ENCODE assay signal across 10 mouse cellular contexts in the genomic region with DNA sequence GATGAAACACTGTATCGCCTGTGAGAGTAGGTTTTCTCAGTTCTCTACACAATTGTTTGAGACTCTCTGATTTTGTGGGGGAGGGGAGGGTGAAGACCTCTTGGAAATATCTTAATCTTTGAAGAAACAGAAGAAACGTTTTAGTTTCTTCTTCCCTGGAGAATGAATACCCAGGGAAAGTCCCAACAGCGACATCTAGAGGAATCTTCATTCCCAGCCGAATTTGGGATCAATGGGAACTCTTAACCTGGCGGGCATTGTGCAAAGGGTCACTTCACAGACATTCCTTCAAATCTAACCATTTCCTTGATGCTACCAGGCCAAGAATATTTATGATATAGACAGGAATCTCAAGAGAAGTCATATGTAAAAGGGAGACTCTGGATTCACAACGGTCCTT. TPM values are rescaled to one million over a fixed set of nuclear protein-coding genes. Genes with fewer than 3 reads are reported as not detected.
DNase-seq lines count a peak whose midpoint lies in the region; ATAC-seq and TF ChIP-seq lines count a peak whose summit lies in the region.
"Had no signal": no experiment of that assay in that cellular context is flagged by ENCODE, and none has a peak within 500 bp of the region (broad histone marks: within the 10 kb centered on the region; RNA-seq: fewer than 3 reads in every experiment).

No protein-coding gene starts in this region.

- no peaks in the 10 kb centered on the region for H3K9me3 ChIP-seq in forebrain, embryonic 10.5 days
- no peaks in the 10 kb centered on the region for H3K9me3 ChIP-seq in forebrain, embryonic 11.5 days (ENCODE audit: control insufficient read depth, low read length)
- H3K9me3 ChIP-seq in liver, embryonic 14.5 days (ENCODE audit: control insufficient read depth, low read length) = no peaks in the 10 kb centered on the region
- no peaks in the 10 kb centered on the region for H3K9me3 ChIP-seq in liver, embryonic 11.5 days (ENCODE audit: control insufficient read depth, low read length)
- H3K9me3 ChIP-seq: embryonic facial prominence, embryonic 15.5 days had no signal

- peak; percentile 16 for DNase-seq in forebrain, embryonic 10.5 days (ENCODE audit: extremely low spot score, low spot score)
- DNase-seq in forebrain, embryonic 11.5 days (ENCODE audit: low spot score) = no peak
- DNase-seq in liver, embryonic 14.5 days (ENCODE audit: low read depth in 3 of 3, low spot score in 3 of 3) = no peak
- DNase-seq in liver, embryonic 11.5 days (ENCODE audit: low spot score) = no peak
- peak; percentile 27 to 42 for DNase-seq in layer of hippocampus, adult 2 months (ENCODE audit: low spot score in 2 of 2)
- DNase-seq in testis, postnatal 14 days (ENCODE audit: low spot score) = peak; percentile 32

- no peak overlapping the region for H3K4me3 ChIP-seq in forebrain, embryonic 10.5 days
- no peak overlapping the region for H3K4me3 ChIP-seq in forebrain, embryonic 11.5 days (ENCODE audit: low read depth, low read length)
- H3K4me3 ChIP-seq in liver, embryonic 14.5 days (ENCODE audit: insufficient read depth in 1 of 2, low read depth in 2 of 2, low read length in 2 of 2) = no peak overlapping the region
- no peak overlapping the region for H3K4me3 ChIP-seq in liver, embryonic 11.5 days (ENCODE audit: low read depth, low read length)
- H3K4me3 ChIP-seq in cortical plate, adult 2 months (ENCODE audit: insufficient read depth, low read length) = no peak overlapping the region
- no peak overlapping the region for H3K4me3 ChIP-seq in layer of hippocampus, adult 2 months
- H3K4me3 ChIP-seq: embryonic facial prominence, embryonic 15.5 days had no signal

- no peaks in the 10 kb centered on the region for H3K4me1 ChIP-seq in forebrain, embryonic 10.5 days
- H3K4me1 ChIP-seq in forebrain, embryonic 11.5 days (replicated peaks; ENCODE audit: control insufficient read depth, insufficient read depth, low read length) = no peaks in the 10 kb centered on the region
- no peaks in the 10 kb centered on the region for H3K4me1 ChIP-seq in liver, embryonic 14.5 days (replicated peaks; ENCODE audit: control insufficient read depth in 2 of 2, insufficient read depth in 2 of 2, low read length in 1 of 2)
- H3K4me1 ChIP-seq in liver, embryonic 11.5 days (replicated peaks; ENCODE audit: control insufficient read depth, insufficient read depth, low read length) = no peaks in the 10 kb centered on the region
- no peaks in the 10 kb centered on the region for H3K4me1 ChIP-seq in cortical plate, adult 2 months (ENCODE audit: control insufficient read depth, insufficient read depth, low read length)
- H3K4me1 ChIP-seq: embryonic facial prominence, embryonic 15.5 days had no signal

- H3K27me3 ChIP-seq in forebrain, embryonic 10.5 days (ENCODE audit: poor library complexity, severe bottlenecking) = no peaks in the 10 kb centered on the region
- H3K27me3 ChIP-seq in forebrain, embryonic 11.5 days (ENCODE audit: control insufficient read depth, insufficient read depth, low read length) = no peaks in the 10 kb centered on the region
- H3K27me3 ChIP-seq in liver, embryonic 14.5 days (ENCODE audit: control insufficient read depth, insufficient read depth, low read length) = no peaks in the 10 kb centered on the region
- no peaks in the 10 kb centered on the region for H3K27me3 ChIP-seq in liver, embryonic 11.5 days (replicated peaks; ENCODE audit: control insufficient read depth, insufficient read depth, low read length)
- H3K27me3 ChIP-seq: embryonic facial prominence, embryonic 15.5 days had no signal

- WGBS in forebrain, embryonic 10.5 days = 27% methylated on average over 6 of the region's 6 CpGs
- WGBS in forebrain, embryonic 11.5 days = 31% methylated on average over 6 of the region's 6 CpGs
- WGBS in liver, embryonic 14.5 days (ENCODE audit: insufficient replicate concordance) = 29% methylated on average over 6 of the region's 6 CpGs
- WGBS in liver, embryonic 11.5 days = 30% methylated on average over 6 of the region's 6 CpGs

- ATAC-seq in forebrain, embryonic 11.5 days (replicated peaks; ENCODE audit: low FRiP score) = no peak
- ATAC-seq in liver, embryonic 14.5 days (ENCODE audit: insufficient read depth) = no peak
- no peak for ATAC-seq in liver, embryonic 11.5 days (replicated peaks; ENCODE audit: low FRiP score)
- ATAC-seq in granulocyte monocyte progenitor cell, adult 5-6 weeks (replicated peaks; ENCODE audit: poor library complexity, severe bottlenecking) = no peak

- H3K36me3 ChIP-seq in forebrain, embryonic 10.5 days (replicated peaks) = no peaks in the 10 kb centered on the region
- no peaks in the 10 kb centered on the region for H3K36me3 ChIP-seq in forebrain, embryonic 11.5 days (ENCODE audit: control insufficient read depth, insufficient read depth, low read length)
- H3K36me3 ChIP-seq in liver, embryonic 14.5 days (replicated peaks; ENCODE audit: control insufficient read depth, insufficient read depth, low read depth) = no peaks in the 10 kb centered on the region
- H3K36me3 ChIP-seq in liver, embryonic 11.5 days (ENCODE audit: control insufficient read depth, insufficient read depth, low read length) = no peaks in the 10 kb centered on the region
- H3K36me3 ChIP-seq: embryonic facial prominence, embryonic 15.5 days had no signal

- no peak for TF ChIP-seq EP300 in liver, embryonic 14.5 days (IDR thresholded peaks at IDR 0.05; ENCODE audit: low read depth)

- H3K4me2 ChIP-seq in forebrain, embryonic 11.5 days (ENCODE audit: low read depth, low read length, severe bottlenecking) = no peak overlapping the region
- no peak overlapping the region for H3K4me2 ChIP-seq in liver, embryonic 14.5 days (ENCODE audit: low read depth)
- H3K4me2 ChIP-seq in liver, embryonic 11.5 days = no peak overlapping the region
- H3K4me2 ChIP-seq: embryonic facial prominence, embryonic 15.5 days had no signal

- H3K27ac ChIP-seq in forebrain, embryonic 10.5 days = no peak overlapping the region
- no peak overlapping the region for H3K27ac ChIP-seq in forebrain, embryonic 11.5 days (ENCODE audit: low read depth, low read length)
- no peak overlapping the region for H3K27ac ChIP-seq in liver, embryonic 14.5 days
- H3K27ac ChIP-seq in liver, embryonic 11.5 days (ENCODE audit: low read depth, low read length) = no peak overlapping the region
- no peak overlapping the region for H3K27ac ChIP-seq in cortical plate, adult 2 months (ENCODE audit: insufficient read depth, low read length)
- H3K27ac ChIP-seq in layer of hippocampus, adult 2 months = no peak overlapping the region
- H3K27ac ChIP-seq: embryonic facial prominence, embryonic 15.5 days had no signal

- no peak for TF ChIP-seq POLR2A in cortical plate, adult 2 months (IDR thresholded peaks at IDR 0.05; ENCODE audit: extremely low read depth, insufficient read depth, low read length)

- TF ChIP-seq CTCF in liver, embryonic 14.5 days (IDR thresholded peaks at IDR 0.05; ENCODE audit: low read depth) = peak; percentile 34; the same call in 1 of the 2 replicates
- TF ChIP-seq CTCF in cortical plate, adult 2 months (IDR thresholded peaks at IDR 0.05; ENCODE audit: extremely low read depth, insufficient read depth, low read length) = peak; percentile 51
- TF ChIP-seq CTCF in layer of hippocampus, adult 2 months (conservative IDR thresholded peaks at IDR 0.05) = peak; percentile 88

- no peak overlapping the region for H3K9ac ChIP-seq in forebrain, embryonic 11.5 days (ENCODE audit: low read length)
- no peak overlapping the region for H3K9ac ChIP-seq in liver, embryonic 14.5 days (replicated peaks)
- no peak overlapping the region for H3K9ac ChIP-seq in liver, embryonic 11.5 days (ENCODE audit: low read depth, low read length)
- H3K9ac ChIP-seq: embryonic facial prominence, embryonic 15.5 days had no signal

RNA-seq across cellular contexts. Expression of gene Tnfsf8, which starts 17.2 kb away (rescaled TPM):
- not detected in 2 replicates for polyA plus RNA-seq in forebrain, embryonic 10.5 days (2016; fragmentation: Nextera tagmentation; extraction: Ambion mirVana)
- polyA plus RNA-seq in forebrain, embryonic 11.5 days (2014; fragmentation: Nextera tagmentation; extraction: Ambion mirVana) = not detected in 2 replicates
- polyA plus RNA-seq in liver, embryonic 14.5 days (2012; rRNA removed) = 0.01 TPM in 2 replicates
- not detected in 2 replicates for polyA plus RNA-seq in liver, embryonic 14.5 days (2014; fragmentation: Nextera tagmentation; extraction: Ambion mirVana)
- not detected in 2 replicates for polyA plus RNA-seq in liver, embryonic 11.5 days (2014; fragmentation: Nextera tagmentation; extraction: Ambion mirVana)
- polyA plus RNA-seq in cortical plate, adult 2 months (2012; rRNA removed) = 0.02 TPM in 1 of 2 replicates, not detected in the other
- total RNA-seq in layer of hippocampus, adult 2 months (2021) = not detected
- 1.2 and 4.0 TPM in 2 replicates for total RNA-seq in granulocyte monocyte progenitor cell, adult 5-6 weeks (2014; fragmentation: Nextera tagmentation)
- total RNA-seq in granulocyte monocyte progenitor cell, adult 5-6 weeks (2017) = 0.39 and 1.6 TPM in 2 replicates
- total RNA-seq: left cerebral cortex, postnatal 10 days had no signal
- polyA plus RNA-seq: embryonic facial prominence, embryonic 15.5 days had no signal

Comparison
In these comparisons a context has a peak if more than half of its experiments do, and no peak if none do; other contexts are left out.
1. DNase-seq: peak in forebrain, embryonic 10.5 days (single experiment), layer of hippocampus, adult 2 months (2 of 2) and testis, postnatal 14 days (single experiment); none in forebrain, embryonic 11.5 days (single experiment), liver, embryonic 14.5 days (0 of 3) and liver, embryonic 11.5 days (single experiment).
2. CTCF ChIP-seq: peak in every context shown above with its lines; median percentile 88 in layer of hippocampus, adult 2 months; 51 in cortical plate, adult 2 months; 34 in liver, embryonic 14.5 days.